Mouse (Mus musculus): ENCODE data around the gene Gm21860. TPM values are rescaled to one million over a fixed set of nuclear protein-coding genes. Genes with fewer than 3 reads are reported as not detected.
"Not testable (repeated sequence)": the region's sequence is repeated elsewhere in the genome, so short reads cannot be mapped to it uniquely, and the experiment has no call there.

Gene Gm21860
- polyA plus RNA-seq, 1 experiment from 2014 or later, result not detected

GRCm38 (mm10) chrY:90734334-90734696 lies 20.3 kb downstream of the Gm21860 start:
- H3K9me3 ChIP-seq (ENCODE audit: control insufficient read depth, low read length), result peaks cover 29% of the 10 kb centered on the region
- not testable (repeated sequence) for H3K27ac ChIP-seq; DNase-seq (ENCODE audit: low spot score); H3K4me2 ChIP-seq (replicated peaks); H3K4me1 ChIP-seq (replicated peaks; ENCODE audit: control insufficient read depth, insufficient read depth, low read length); H3K4me3 ChIP-seq (replicated peaks; ENCODE audit: low read length); H3K27me3 ChIP-seq (ENCODE audit: control insufficient read depth, insufficient read depth, low read length); H3K9ac ChIP-seq
- WGBS, result 59% methylated on average over 6 of the region's 8 CpGs
- H3K36me3 ChIP-seq (replicated peaks; ENCODE audit: control insufficient read depth, insufficient read depth), result peaks cover 25% of the 10 kb centered on the region
- peak; percentile 51; the same call in 1 of the 2 replicates for ATAC-seq (ENCODE audit: low FRiP score)

- not testable (repeated sequence) for DNase-seq (ENCODE audit: low spot score); ATAC-seq (ENCODE audit: low FRiP score)
Observed at GRCm38 (mm10) chrY:90733656-90734333, 20.8 kb downstream of the Gm21860 start.

GRCm38 (mm10) chrY:90732101-90732542 lies 22.5 kb downstream of the Gm21860 start:
- H3K4me2 ChIP-seq (replicated peaks); H3K9me3 ChIP-seq (ENCODE audit: control insufficient read depth, low read length); H3K27me3 ChIP-seq (ENCODE audit: control insufficient read depth, insufficient read depth, low read length); H3K4me1 ChIP-seq (replicated peaks; ENCODE audit: control insufficient read depth, insufficient read depth, low read length); H3K4me3 ChIP-seq (replicated peaks; ENCODE audit: low read length); H3K9ac ChIP-seq; H3K36me3 ChIP-seq (replicated peaks; ENCODE audit: control insufficient read depth, insufficient read depth): not testable (repeated sequence)
- DNase-seq (ENCODE audit: low spot score) (peak; percentile 95), ATAC-seq (ENCODE audit: low FRiP score) (peak; percentile 73; the same call in 1 of the 2 replicates)
- WGBS, result 52% methylated on average over 10 of the region's 10 CpGs
- peak overlapping the region; percentile 9; the same call in 1 of the 2 replicates for H3K27ac ChIP-seq

More at GRCm38 (mm10) chrY:90733656-90734333, 20.8 kb downstream of the Gm21860 start:
- WGBS, result 90% methylated on average over 6 of the region's 9 CpGs
- not testable (repeated sequence) for H3K4me2 ChIP-seq (replicated peaks); H3K9ac ChIP-seq; H3K4me1 ChIP-seq (replicated peaks; ENCODE audit: control insufficient read depth, insufficient read depth, low read length); H3K27ac ChIP-seq; H3K4me3 ChIP-seq (replicated peaks; ENCODE audit: low read length); H3K27me3 ChIP-seq (ENCODE audit: control insufficient read depth, insufficient read depth, low read length)
- peaks cover 20% of the 10 kb centered on the region for H3K36me3 ChIP-seq (replicated peaks; ENCODE audit: control insufficient read depth, insufficient read depth)
- H3K9me3 ChIP-seq (ENCODE audit: control insufficient read depth, low read length), result peaks cover 24% of the 10 kb centered on the region

- H3K4me3 ChIP-seq (replicated peaks; ENCODE audit: low read length); H3K9ac ChIP-seq; H3K27ac ChIP-seq; ATAC-seq (ENCODE audit: low FRiP score); H3K27me3 ChIP-seq (ENCODE audit: control insufficient read depth, insufficient read depth, low read length); DNase-seq (ENCODE audit: low spot score); H3K9me3 ChIP-seq (ENCODE audit: control insufficient read depth, low read length); H3K36me3 ChIP-seq (replicated peaks; ENCODE audit: control insufficient read depth, insufficient read depth); H3K4me1 ChIP-seq (replicated peaks; ENCODE audit: control insufficient read depth, insufficient read depth, low read length); H3K4me2 ChIP-seq (replicated peaks): not testable (repeated sequence)
- 59% methylated on average over 1 of the region's 1 CpGs for WGBS
Observed at GRCm38 (mm10) chrY:90731593-90731955, 23.0 kb downstream of the Gm21860 start.

GRCm38 (mm10) chrY:90730908-90731592 lies 23.6 kb downstream of the Gm21860 start:
- H3K4me2 ChIP-seq (replicated peaks); H3K4me3 ChIP-seq (replicated peaks; ENCODE audit: low read length); H3K4me1 ChIP-seq (replicated peaks; ENCODE audit: control insufficient read depth, insufficient read depth, low read length); H3K27me3 ChIP-seq (ENCODE audit: control insufficient read depth, insufficient read depth, low read length); H3K36me3 ChIP-seq (replicated peaks; ENCODE audit: control insufficient read depth, insufficient read depth); H3K27ac ChIP-seq; DNase-seq (ENCODE audit: low spot score); H3K9me3 ChIP-seq (ENCODE audit: control insufficient read depth, low read length); H3K9ac ChIP-seq: not testable (repeated sequence)
- peak; percentile 79; the same call in 1 of the 2 replicates for ATAC-seq (ENCODE audit: low FRiP score)
- 64% methylated on average over 16 of the region's 20 CpGs for WGBS

GRCm38 (mm10) chrY:90729816-90730303 lies 24.8 kb downstream of the Gm21860 start:
- not testable (repeated sequence) for H3K4me3 ChIP-seq (replicated peaks; ENCODE audit: low read length); H3K4me2 ChIP-seq (replicated peaks); H3K4me1 ChIP-seq (replicated peaks; ENCODE audit: control insufficient read depth, insufficient read depth, low read length); H3K9me3 ChIP-seq (ENCODE audit: control insufficient read depth, low read length); H3K36me3 ChIP-seq (replicated peaks; ENCODE audit: control insufficient read depth, insufficient read depth); H3K27ac ChIP-seq; H3K9ac ChIP-seq; H3K27me3 ChIP-seq (ENCODE audit: control insufficient read depth, insufficient read depth, low read length); ATAC-seq (ENCODE audit: low FRiP score); DNase-seq (ENCODE audit: low spot score)
- 65% methylated on average over 11 of the region's 12 CpGs for WGBS

GRCm38 (mm10) chrY:90728905-90729256 lies 25.7 kb downstream of the Gm21860 start:
- H3K27ac ChIP-seq; H3K4me3 ChIP-seq (replicated peaks; ENCODE audit: low read length); DNase-seq (ENCODE audit: low spot score); H3K36me3 ChIP-seq (replicated peaks; ENCODE audit: control insufficient read depth, insufficient read depth); H3K4me1 ChIP-seq (replicated peaks; ENCODE audit: control insufficient read depth, insufficient read depth, low read length); H3K4me2 ChIP-seq (replicated peaks); H3K9ac ChIP-seq; H3K9me3 ChIP-seq (ENCODE audit: control insufficient read depth, low read length); H3K27me3 ChIP-seq (ENCODE audit: control insufficient read depth, insufficient read depth, low read length): not testable (repeated sequence)
- 55% methylated on average over 15 of the region's 17 CpGs for WGBS
- peak; percentile 80; the same call in 1 of the 2 replicates for ATAC-seq (ENCODE audit: low FRiP score)

- not testable (repeated sequence) for H3K4me1 ChIP-seq (replicated peaks; ENCODE audit: control insufficient read depth, insufficient read depth, low read length); H3K9ac ChIP-seq; H3K4me3 ChIP-seq (replicated peaks; ENCODE audit: low read length); H3K36me3 ChIP-seq (replicated peaks; ENCODE audit: control insufficient read depth, insufficient read depth); H3K27ac ChIP-seq; H3K4me2 ChIP-seq (replicated peaks); H3K9me3 ChIP-seq (ENCODE audit: control insufficient read depth, low read length); DNase-seq (ENCODE audit: low spot score); H3K27me3 ChIP-seq (ENCODE audit: control insufficient read depth, insufficient read depth, low read length)
- 77% methylated on average over 11 of the region's 13 CpGs for WGBS
- ATAC-seq (ENCODE audit: low FRiP score), result 0 out of 2 replicates have a peak, but pooled peaks have one; percentile 15
Observed at GRCm38 (mm10) chrY:90728251-90728904, 26.2 kb downstream of the Gm21860 start.

All from hindbrain, embryonic 14.5 days (tissue).